Mouse (Mus musculus): ENCODE measurements at regions not wholly inside any gene's neighbourhood (a gene's known extent, or its start where the extent isn't known, plus 50 kb on each side); places are given as distances from the start of the nearest gene placed in this dataset.

- no peak for DNase-seq
These were observed 366.3 kb upstream of the Prickle1 start for GRCm38 (mm10) chr15:93961950-93962349.

GRCm38 (mm10) chr15:93959931-93960330 lies 364.2 kb upstream of the Prickle1 start:
- DNase-seq = no peak

GRCm38 (mm10) chr15:93958086-93958485 lies 362.4 kb upstream of the Prickle1 start:
- DNase-seq = no peak

GRCm38 (mm10) chr15:93956801-93957200 lies 361.1 kb upstream of the Prickle1 start:
- no peak for DNase-seq

GRCm38 (mm10) chr15:93953548-93953947 lies 357.9 kb upstream of the Prickle1 start:
- DNase-seq = no peak

- DNase-seq = no peak
These were observed 354.8 kb upstream of the Prickle1 start for GRCm38 (mm10) chr15:93950441-93950840.

- DNase-seq = no peak
These were observed 353.2 kb upstream of the Prickle1 start for GRCm38 (mm10) chr15:93948902-93949301.

- no peak for DNase-seq
These were observed 347.9 kb upstream of the Prickle1 start for GRCm38 (mm10) chr15:93943545-93943944.

GRCm38 (mm10) chr15:93932971-93933496 lies 337.3 kb upstream of the Prickle1 start:
- no peak for DNase-seq

- DNase-seq = no peak
These were observed 331.2 kb upstream of the Prickle1 start for GRCm38 (mm10) chr15:93926842-93927241.

GRCm38 (mm10) chr15:93926262-93926661 lies 330.6 kb upstream of the Prickle1 start:
- no peak for DNase-seq

- DNase-seq = no peak
These were observed 326.0 kb upstream of the Prickle1 start for GRCm38 (mm10) chr15:93921457-93922234.

GRCm38 (mm10) chr15:93920996-93921395 lies 325.3 kb upstream of the Prickle1 start:
- DNase-seq = no peak

GRCm38 (mm10) chr15:93919577-93919976 lies 323.9 kb upstream of the Prickle1 start:
- no peak for DNase-seq

- DNase-seq = no peak
These were observed 321.2 kb upstream of the Prickle1 start for GRCm38 (mm10) chr15:93916856-93917255.

GRCm38 (mm10) chr15:93913462-93913861 lies 317.8 kb upstream of the Prickle1 start:
- DNase-seq = no peak

GRCm38 (mm10) chr15:93913041-93913440 lies 317.4 kb upstream of the Prickle1 start:
- DNase-seq = no peak

GRCm38 (mm10) chr15:93910981-93911431 lies 315.3 kb upstream of the Prickle1 start:
- no peak for DNase-seq

- DNase-seq = no peak
These were observed 314.5 kb upstream of the Prickle1 start for GRCm38 (mm10) chr15:93910158-93910557.

- DNase-seq = no peak
These were observed 308.2 kb upstream of the Prickle1 start for GRCm38 (mm10) chr15:93903671-93904603.

GRCm38 (mm10) chr15:93882826-93883225 lies 287.1 kb upstream of the Prickle1 start:
- DNase-seq = no peak

GRCm38 (mm10) chr15:93881276-93881675 lies 285.6 kb upstream of the Prickle1 start:
- DNase-seq = no peak

GRCm38 (mm10) chr15:93880302-93880701 lies 284.6 kb upstream of the Prickle1 start:
- DNase-seq = no peak

All from kidney, postnatal 4 days (tissue).